Mouse (Mus musculus): ENCODE measurements around the gene Abhd8. TPM values are rescaled to one million over a fixed set of nuclear protein-coding genes. Genes with fewer than 3 reads are reported as not detected.

Abhd8 gene
- polyA plus RNA-seq, 1 experiment: not detected

GRCm38 (mm10) chr8:71468001-71468400, 4.5 kb upstream of the Abhd8 start:
- 97% methylated on average over 1 of the region's 1 CpGs for WGBS
- Histone ChIP-seq H3K4me3 (ENCODE audit: insufficient read depth, low read depth, low read length) (no peak overlapping the region), H3K27ac (ENCODE audit: insufficient read depth, low read depth, low read length) (no peak overlapping the region), H3K4me1 (ENCODE audit: control insufficient read depth, insufficient read depth, low read length) (peaks cover 30% of the 10 kb centered on the region)
- TF ChIP-seq POLR2A (IDR thresholded peaks at IDR 0.05; ENCODE audit: insufficient read depth, low read depth, low read length) (no peak), CTCF (IDR thresholded peaks at IDR 0.05; ENCODE audit: insufficient read depth, low read depth, low read length) (no peak)

- WGBS: 88% methylated on average over 2 of the region's 2 CpGs
- TF ChIP-seq CTCF (IDR thresholded peaks at IDR 0.05; ENCODE audit: insufficient read depth, low read depth, low read length): no peak
- TF ChIP-seq POLR2A (IDR thresholded peaks at IDR 0.05; ENCODE audit: insufficient read depth, low read depth, low read length): no peak
- H3K4me1 ChIP-seq (ENCODE audit: control insufficient read depth, insufficient read depth, low read length): peaks cover 33% of the 10 kb centered on the region
- H3K27ac ChIP-seq (ENCODE audit: insufficient read depth, low read depth, low read length): no peak overlapping the region
- no peak overlapping the region for H3K4me3 ChIP-seq (ENCODE audit: insufficient read depth, low read depth, low read length)
Measured at GRCm38 (mm10) chr8:71467201-71467600, 3.7 kb upstream of the Abhd8 start.

GRCm38 (mm10) chr8:71466198-71466597, 2.7 kb upstream of the Abhd8 start:
- no peak overlapping the region for H3K4me3 ChIP-seq (ENCODE audit: insufficient read depth, low read depth, low read length)
- 97% methylated on average over 5 of the region's 5 CpGs for WGBS

GRCm38 (mm10) chr8:71465733-71466132, 2.3 kb upstream of the Abhd8 start:
- 78% methylated on average over 8 of the region's 8 CpGs for WGBS
- Histone ChIP-seq H3K27ac (ENCODE audit: insufficient read depth, low read depth, low read length) (no peak overlapping the region), H3K4me1 (ENCODE audit: control insufficient read depth, insufficient read depth, low read length) (peaks cover 41% of the 10 kb centered on the region)

More at GRCm38 (mm10) chr8:71466198-71466597, 2.7 kb upstream of the Abhd8 start:
- TF ChIP-seq POLR2A (IDR thresholded peaks at IDR 0.05; ENCODE audit: insufficient read depth, low read depth, low read length): no peak
- TF ChIP-seq CTCF (IDR thresholded peaks at IDR 0.05; ENCODE audit: insufficient read depth, low read depth, low read length): no peak
- H3K27ac ChIP-seq (ENCODE audit: insufficient read depth, low read depth, low read length): no peak overlapping the region
- peaks cover 41% of the 10 kb centered on the region for H3K4me1 ChIP-seq (ENCODE audit: control insufficient read depth, insufficient read depth, low read length)

GRCm38 (mm10) chr8:71464513-71465500, 1.4 kb upstream of the Abhd8 start, which contains the start of gene Mrpl34:
Gene Mrpl34, plus strand, starts transcription at chr8:71464959.
- H3K4me1 ChIP-seq (ENCODE audit: control insufficient read depth, insufficient read depth, low read length): peaks cover 33% of the 10 kb centered on the region
- TF ChIP-seq CTCF (IDR thresholded peaks at IDR 0.05; ENCODE audit: insufficient read depth, low read depth, low read length): peak; percentile 56
- peak; percentile 42 for TF ChIP-seq POLR2A (IDR thresholded peaks at IDR 0.05; ENCODE audit: insufficient read depth, low read depth, low read length)
- H3K4me3 ChIP-seq (ENCODE audit: insufficient read depth, low read depth, low read length): peak within 1 kb of the TSS; percentile 90
- under 1% methylated on average over 59 of the region's 59 CpGs for WGBS
- peak within 1 kb of the TSS; percentile 85 for H3K27ac ChIP-seq (ENCODE audit: insufficient read depth, low read depth, low read length)

More at GRCm38 (mm10) chr8:71465733-71466132, 2.3 kb upstream of the Abhd8 start:
- no peak overlapping the region for H3K4me3 ChIP-seq (ENCODE audit: insufficient read depth, low read depth, low read length)
- TF ChIP-seq CTCF (IDR thresholded peaks at IDR 0.05; ENCODE audit: insufficient read depth, low read depth, low read length): no peak
- TF ChIP-seq POLR2A (IDR thresholded peaks at IDR 0.05; ENCODE audit: insufficient read depth, low read depth, low read length): no peak

GRCm38 (mm10) chr8:71462786-71463185, 669 bp downstream of the Abhd8 start:
- 3% methylated on average over 16 of the region's 16 CpGs for WGBS
- Histone ChIP-seq H3K4me1 (ENCODE audit: control insufficient read depth, insufficient read depth, low read length) (peaks cover 40% of the 10 kb centered on the region), H3K27ac (ENCODE audit: insufficient read depth, low read depth, low read length) (peak overlapping the region; percentile 85), H3K4me3 (ENCODE audit: insufficient read depth, low read depth, low read length) (peak overlapping the region; percentile 90)
- TF ChIP-seq CTCF (IDR thresholded peaks at IDR 0.05; ENCODE audit: insufficient read depth, low read depth, low read length): no peak
- TF ChIP-seq POLR2A (IDR thresholded peaks at IDR 0.05; ENCODE audit: insufficient read depth, low read depth, low read length): no peak

- H3K4me1 ChIP-seq (ENCODE audit: control insufficient read depth, insufficient read depth, low read length): peaks cover 43% of the 10 kb centered on the region
- no peak overlapping the region for H3K27ac ChIP-seq (ENCODE audit: insufficient read depth, low read depth, low read length)
- 70% methylated on average over 4 of the region's 4 CpGs for WGBS
- TF ChIP-seq POLR2A (IDR thresholded peaks at IDR 0.05; ENCODE audit: insufficient read depth, low read depth, low read length) (no peak), CTCF (IDR thresholded peaks at IDR 0.05; ENCODE audit: insufficient read depth, low read depth, low read length) (no peak)
- peak overlapping the region; percentile 90 for H3K4me3 ChIP-seq (ENCODE audit: insufficient read depth, low read depth, low read length)
Measured at GRCm38 (mm10) chr8:71462191-71462590, 1.3 kb downstream of the Abhd8 start.

GRCm38 (mm10) chr8:71461152-71461840, 2.2 kb downstream of the Abhd8 start:
- 90% methylated on average over 47 of the region's 47 CpGs for WGBS
- Histone ChIP-seq H3K4me3 (ENCODE audit: insufficient read depth, low read depth, low read length) (no peak overlapping the region), H3K27ac (ENCODE audit: insufficient read depth, low read depth, low read length) (no peak overlapping the region), H3K4me1 (ENCODE audit: control insufficient read depth, insufficient read depth, low read length) (peaks cover 44% of the 10 kb centered on the region)
- no peak for TF ChIP-seq POLR2A (IDR thresholded peaks at IDR 0.05; ENCODE audit: insufficient read depth, low read depth, low read length)
- no peak for TF ChIP-seq CTCF (IDR thresholded peaks at IDR 0.05; ENCODE audit: insufficient read depth, low read depth, low read length)

Measured in olfactory bulb, adult 2 months (tissue).